Mouse (Mus musculus) granulocyte monocyte progenitor cell, adult 5-6 weeks (primary cell): ENCODE results near the gene Nova2. TPM values are rescaled to one million over a fixed set of nuclear protein-coding genes. Genes with fewer than 3 reads are reported as not detected.

ENCODE experiments used
- ATAC-seq: replicated peaks from 2 replicates; pipeline ENCODE4 v1.8.0; 2016; ENCODE audit warnings: mild to moderate bottlenecking, moderate TSS enrichment, inconsistent platforms; ENCODE audit not compliant: poor library complexity, severe bottlenecking
- total RNA-seq, 2 experiments: library from RNA; stranded (forward) in 1 of 2; stranded (reverse) in 1 of 2; fragments of 200-712, 200-1000 nt in 1 of 2; fragments of >200 nt in 1 of 2; fragmentation: Nextera tagmentation in 1 of 2; gene quantifications; 2 replicates each; pipeline ENCODE4 v1.2.3; 2014 to 2017

The Nova2 gene
- total RNA-seq, 2 experiments from 2014 or later: not detected

- no peak for ATAC-seq
These were observed 41.9 kb downstream of the Nova2 start for GRCm38 (mm10) chr7:18967603-18968002.

DNA sequence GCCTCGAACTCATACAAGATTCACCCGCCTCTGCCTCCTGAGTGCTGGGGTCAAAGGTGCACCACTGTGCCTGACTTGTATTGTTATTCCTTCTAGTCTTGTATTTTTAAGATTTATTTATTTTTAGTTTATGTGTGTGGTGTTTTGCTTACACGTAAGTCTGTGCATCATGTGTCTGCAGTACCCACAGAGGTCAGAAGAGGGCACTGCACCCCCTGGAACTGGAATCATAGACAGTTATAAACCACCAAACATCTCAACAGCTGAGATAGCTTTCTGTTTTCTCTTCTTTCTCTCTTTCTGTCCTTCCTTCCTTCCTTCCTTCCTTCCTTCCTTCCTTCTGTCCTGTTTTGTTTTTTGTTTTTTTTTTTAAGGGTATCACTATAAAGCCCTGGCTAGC is 45.3 kb downstream of the Nova2 start:
- ATAC-seq: no peak

DNA sequence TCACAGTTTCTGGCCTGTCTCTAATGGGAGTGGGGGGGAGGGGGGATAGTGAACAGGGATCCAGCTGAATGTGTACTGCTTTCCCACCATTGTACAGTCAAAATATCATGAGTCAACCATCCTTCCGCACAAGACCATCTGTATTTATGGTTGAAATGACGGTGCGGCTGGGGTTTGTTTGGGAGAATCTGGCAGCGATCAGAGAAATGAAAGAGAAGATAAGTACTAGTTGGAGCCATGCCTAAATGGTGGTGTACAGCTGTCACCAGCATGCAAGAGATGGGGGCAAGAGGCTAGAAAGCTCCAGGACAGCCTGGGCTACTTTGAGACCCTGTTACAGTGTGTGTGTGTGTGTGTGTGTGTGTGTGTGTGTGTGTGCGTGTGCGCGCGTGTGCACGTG is 52.7 kb downstream of the Nova2 start:
- no peak for ATAC-seq

DNA sequence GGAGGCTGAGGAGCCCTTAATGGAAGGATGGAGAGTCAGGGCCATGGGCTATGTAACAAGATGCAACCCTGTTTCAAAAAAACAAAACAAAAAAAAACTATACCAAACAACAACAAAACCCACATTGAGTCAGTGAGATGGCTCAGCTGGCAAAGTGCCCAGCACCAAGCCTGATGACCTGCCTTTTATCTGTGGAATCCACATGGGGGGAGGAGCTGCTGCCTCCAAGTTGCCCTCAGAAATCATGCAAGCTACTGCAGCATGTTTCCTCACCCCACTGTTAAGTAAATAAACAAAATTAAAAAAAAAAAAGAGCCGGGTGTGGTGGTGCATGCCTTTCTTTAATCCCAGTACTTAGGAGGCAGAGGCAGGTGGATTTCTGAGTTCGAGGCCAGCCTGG is 60.8 kb downstream of the Nova2 start:
- ATAC-seq: no peak

DNA sequence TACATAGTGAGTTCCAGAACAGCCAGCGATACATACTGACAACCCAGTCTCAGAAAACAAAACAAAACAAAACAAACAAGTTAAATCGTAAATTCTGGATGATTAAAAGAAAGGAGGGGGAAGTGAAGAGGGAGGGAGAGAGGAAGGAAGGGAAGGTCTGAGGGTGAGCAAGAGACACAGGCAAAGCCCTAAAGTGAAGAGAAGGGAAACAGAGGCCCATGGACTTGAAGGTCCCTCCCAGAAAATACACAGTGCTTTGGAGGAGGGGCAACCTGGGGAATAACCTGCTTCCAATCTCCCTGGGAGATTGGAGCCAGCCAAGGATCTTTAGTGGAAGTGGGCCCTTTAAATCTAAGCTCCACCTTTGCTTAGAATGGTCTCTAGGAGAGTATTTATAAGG is 61.4 kb downstream of the Nova2 start, which contains the start of gene Nanos2:
Gene Nanos2 (plus strand): TSS at position 301 of the 400 bp plus-strand sequence.
- ATAC-seq: no peak

- ATAC-seq: no peak
These were observed 62.1 kb downstream of the Nova2 start for GRCm38 (mm10) chr7:18987747-18988146.

DNA sequence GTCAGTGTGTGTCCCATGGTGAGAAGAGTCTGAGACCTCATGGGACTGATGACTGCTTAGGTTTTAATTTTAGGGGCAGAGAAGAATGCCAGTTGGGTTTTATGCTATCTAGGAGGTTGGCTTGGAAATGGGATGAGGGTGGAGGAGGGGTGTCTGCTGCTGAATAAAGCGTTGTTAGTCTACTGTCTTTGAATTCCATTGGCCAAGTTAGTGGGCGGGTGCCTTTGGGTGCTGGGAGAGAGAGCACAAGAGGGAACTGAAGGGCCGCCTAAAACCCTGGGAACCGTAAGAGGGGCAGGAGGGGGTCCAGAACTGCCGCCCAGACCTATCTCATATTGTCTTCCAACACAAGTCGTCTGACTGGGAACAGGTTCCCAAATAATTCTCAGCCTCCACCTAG is 63.1 kb downstream of the Nova2 start:
- ATAC-seq: no peak

DNA sequence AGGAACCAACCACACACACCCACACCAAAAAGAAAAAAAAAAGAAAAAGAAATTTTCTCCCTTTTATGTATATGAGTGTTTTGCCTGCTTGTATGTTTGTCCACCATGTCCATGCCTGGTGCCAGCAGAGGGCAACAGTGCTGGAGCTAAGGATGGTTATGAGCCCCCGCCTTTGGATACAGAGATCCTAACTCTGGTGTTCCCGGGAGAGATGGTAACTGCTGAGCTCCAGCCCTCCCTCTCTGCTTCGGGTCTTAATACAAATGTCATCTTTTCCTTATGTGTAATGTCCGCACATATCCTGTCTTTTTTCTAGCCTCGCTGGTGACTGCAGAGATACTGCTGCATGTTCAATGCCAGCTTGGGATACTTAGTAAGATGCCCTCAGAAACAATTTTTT is 64.3 kb downstream of the Nova2 start:
- no peak for ATAC-seq

GRCm38 (mm10) chr7:18990601-18991295 is 65.1 kb downstream of the Nova2 start, which contains the start of gene Mypop:
Gene Mypop (plus strand): TSS chr7:18991245.
- peak; percentile 86 for ATAC-seq

DNA sequence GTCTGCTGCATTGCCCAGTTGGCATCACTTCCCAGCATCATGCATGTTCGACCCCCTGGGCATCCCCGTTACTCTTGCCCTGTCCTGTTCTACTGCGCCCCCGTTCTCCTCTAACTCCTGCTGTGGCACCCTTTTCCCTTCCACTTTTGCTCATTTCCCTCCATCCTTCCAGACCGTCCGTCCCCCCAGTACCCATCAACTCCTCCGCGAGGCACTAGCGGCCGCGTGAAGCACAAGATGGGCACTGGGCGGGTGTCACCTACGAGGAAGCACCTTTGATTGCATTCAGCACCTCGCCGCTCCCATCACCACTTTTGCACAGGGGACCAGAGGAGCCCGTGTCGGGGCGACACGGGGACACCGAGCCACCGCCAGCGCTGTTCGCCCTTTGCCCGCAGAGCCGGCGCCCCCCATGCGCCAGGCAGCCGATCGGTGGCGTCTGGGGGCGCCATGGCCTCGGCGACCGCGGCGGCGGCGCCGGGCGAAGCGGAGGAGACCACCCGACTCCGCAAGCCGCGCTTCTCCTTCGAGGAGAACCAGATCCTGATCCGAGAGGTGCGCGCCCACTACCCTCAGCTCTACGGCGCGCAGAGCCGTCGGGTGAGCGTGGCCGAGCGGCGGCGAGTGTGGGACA is 66.1 kb downstream of the Nova2 start:
- ATAC-seq: no peak

DNA sequence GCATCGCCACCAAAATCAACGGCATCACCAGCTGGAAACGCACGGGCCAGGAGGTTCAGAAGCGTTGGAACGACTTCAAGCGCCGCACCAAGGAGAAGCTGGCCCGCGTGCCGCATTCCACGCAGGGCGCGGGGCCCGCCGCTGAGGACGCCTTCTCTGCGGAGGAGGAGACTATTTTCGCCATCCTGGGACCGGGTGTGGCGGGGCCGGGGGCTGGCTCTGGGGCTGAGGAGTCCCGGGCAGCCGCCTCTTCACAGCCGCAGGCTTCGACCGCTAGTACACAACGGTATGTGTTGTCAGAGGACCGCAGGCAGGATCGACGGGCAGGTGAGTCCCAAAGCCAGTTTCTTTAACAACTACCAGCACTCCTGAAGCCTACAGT is 66.6 kb downstream of the Nova2 start:
- no peak for ATAC-seq

DNA sequence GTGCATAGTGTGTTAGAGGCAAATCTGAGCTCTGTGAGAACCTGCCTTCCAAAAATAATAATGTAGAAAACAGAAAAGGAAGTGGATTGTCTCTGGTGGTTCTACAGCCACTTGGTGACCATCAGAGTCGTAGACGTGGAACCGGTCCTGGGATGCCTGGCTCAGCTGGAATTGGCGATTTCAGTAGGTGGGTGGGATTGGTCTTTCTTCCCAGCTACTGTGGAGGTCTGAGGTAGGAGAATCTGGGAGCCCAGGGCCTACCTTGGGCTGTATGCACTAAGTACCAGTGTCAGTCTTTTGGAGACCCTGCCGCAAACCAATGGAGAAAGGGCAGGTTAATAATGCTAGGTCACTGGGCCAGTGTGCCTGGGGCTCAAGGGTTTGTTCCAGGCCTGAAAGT is 67.3 kb downstream of the Nova2 start:
- ATAC-seq: no peak

DNA sequence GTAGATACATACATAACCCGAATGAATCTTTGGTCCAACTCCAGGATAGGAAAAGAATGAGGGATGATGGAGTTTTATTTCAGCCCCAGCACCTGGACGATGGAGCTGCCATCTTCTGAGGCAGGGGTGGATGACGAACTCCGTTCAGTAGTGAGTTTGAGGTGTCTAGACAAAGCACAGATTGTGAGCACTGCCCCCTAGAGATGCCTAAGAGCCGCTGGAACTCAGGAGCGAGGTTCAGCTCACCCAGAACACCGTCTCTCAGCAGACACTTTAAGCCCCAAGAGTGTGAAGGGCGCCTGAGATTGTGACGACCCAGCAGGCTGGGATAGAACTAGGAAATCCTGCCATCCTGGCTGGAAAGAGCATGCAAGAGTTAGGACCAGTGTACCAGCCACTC is 73.1 kb downstream of the Nova2 start:
- no peak for ATAC-seq

GRCm38 (mm10) chr7:19000421-19000820 is 74.7 kb downstream of the Nova2 start:
- ATAC-seq: no peak

GRCm38 (mm10) chr7:19001066-19001806 is 75.5 kb downstream of the Nova2 start:
- ATAC-seq: peak; percentile 59

- ATAC-seq: no peak
These were observed 76.1 kb downstream of the Nova2 start for GRCm38 (mm10) chr7:19001807-19002085.

DNA sequence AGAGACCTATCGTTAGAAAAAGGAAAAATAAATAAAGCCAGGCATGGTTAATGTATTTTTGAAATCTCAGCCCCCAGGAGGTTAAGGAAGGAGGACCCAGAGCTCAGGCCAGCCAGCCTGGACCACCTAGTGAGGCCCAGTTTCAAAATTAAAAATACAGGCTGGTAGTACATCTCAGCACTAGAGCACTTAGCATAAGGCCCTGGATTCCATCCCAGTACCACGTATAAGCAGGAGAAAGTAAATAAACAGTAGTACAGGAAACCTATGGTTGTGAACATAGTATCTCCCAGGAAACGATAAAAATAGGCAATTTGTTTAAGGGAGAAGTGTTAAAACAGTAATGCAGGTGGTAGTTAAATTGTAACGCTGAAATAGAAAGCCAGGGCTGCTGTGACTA is 76.4 kb downstream of the Nova2 start:
- ATAC-seq: no peak

DNA sequence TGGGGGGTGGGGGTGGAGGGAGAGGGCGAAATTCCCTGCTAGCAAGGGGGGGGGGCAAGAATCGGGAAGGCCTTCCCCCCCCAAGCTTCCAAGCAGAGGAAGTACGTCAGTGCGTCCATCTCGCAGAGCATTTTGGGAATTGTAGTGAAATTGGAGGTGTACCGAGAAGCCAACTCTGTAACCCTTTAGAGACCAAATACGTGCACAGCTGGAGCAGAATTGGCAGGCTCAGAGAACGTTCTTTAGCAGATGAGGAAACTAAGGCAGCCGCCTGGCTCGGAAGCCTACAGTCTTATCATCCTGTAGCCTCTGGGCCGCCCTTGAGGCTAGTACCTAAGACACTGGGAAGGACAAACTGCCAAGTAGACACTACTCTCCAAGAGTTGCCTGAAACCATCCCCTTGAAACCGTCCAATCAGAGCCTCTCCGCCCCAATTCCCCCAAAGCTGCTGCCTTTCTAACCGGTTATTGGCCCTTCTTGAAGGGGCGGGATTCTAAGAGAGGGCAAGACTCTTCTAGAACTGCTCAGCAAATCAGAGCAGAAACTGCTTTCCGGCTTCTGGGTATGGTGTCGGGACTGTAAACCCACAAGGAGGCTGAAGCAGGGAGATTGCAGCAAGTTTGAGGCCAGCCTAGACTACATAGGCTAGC is 77.3 kb downstream of the Nova2 start:
- peak; percentile 46 for ATAC-seq

DNA sequence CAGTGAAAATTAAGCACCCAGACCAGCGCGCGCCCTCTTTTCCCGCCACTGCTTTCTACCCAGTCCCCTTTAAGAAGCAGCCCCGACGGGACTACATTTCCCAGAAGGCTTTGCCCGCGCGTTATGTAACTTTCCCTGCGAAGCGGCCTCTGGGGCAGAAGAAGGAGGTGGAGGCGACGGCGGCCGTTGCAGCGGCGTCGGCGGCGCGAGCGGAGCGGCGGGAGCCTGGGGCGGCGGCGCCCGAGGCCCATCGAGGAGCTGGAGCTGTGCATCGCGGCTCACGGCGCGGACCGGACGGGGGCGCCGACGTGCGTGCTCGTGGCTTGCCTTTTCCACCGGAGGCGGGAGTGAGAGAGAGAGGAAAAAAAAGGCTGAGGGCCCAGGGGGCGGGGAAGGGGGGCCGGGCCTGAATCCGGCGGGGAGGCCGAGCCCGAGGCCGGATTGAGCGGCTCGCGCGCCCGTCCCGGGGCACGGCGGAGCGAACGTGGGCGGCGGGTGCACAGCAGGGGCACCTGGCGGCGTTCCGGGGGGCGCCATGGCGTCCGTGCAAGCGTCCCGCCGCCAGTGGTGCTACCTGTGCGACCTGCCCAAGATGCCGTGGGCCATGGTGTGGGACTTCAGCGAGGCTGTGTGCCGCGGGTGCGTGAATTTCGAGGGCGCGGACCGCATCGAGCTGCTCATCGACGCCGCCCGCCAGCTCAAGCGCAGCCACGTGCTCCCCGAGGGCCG is 78.4 kb downstream of the Nova2 start, which contains the start of gene Irf2bp1:
Gene Irf2bp1 (plus strand): TSS at position 143 of the 729 bp plus-strand sequence.
- peak; percentile 45 for ATAC-seq

DNA sequence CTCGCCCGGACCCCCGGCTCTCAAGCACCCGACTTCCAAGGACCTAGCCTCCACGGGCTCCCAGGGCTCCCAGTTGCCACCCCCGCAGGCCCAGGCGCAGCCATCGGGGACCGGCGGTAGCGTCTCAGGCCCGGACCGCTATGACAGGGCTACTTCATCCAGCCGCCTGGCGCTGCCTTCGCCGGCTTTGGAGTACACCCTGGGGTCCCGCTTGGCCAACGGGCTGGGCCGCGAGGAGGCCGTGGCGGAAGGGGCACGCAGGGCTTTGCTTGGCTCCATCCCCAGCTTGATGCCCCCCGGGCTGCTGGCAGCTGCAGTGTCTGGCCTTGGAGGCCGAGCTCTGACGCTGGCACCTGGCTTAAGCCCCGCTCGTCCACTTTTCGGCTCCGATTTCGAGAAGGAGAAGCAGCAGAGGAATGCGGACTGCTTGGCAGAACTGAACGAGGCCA is 79.0 kb downstream of the Nova2 start:
- no peak for ATAC-seq
